Mouse (Mus musculus) brain, embryonic 18.5 days (tissue): ENCODE measurements around the gene Ltbp3.
A peak's percentile ranks its signal among the peaks of the same experiment; 100 is the strongest.
"Not testable (repeated sequence)": the region's sequence is repeated elsewhere in the genome, so short reads cannot be mapped to it uniquely, and the experiment has no call there.

Experiments
- DNase-seq: peaks from one replicate; pipeline ENCODE4 v3.0.0-alpha.2; 2012; ENCODE audit warnings: low read depth, low spot score

The Ltbp3 gene

GRCm38 (mm10) chr19:5791329-5791728, 50.6 kb downstream of the Ltbp3 start:
- no peak for DNase-seq

GRCm38 (mm10) chr19:5793116-5793515, 52.4 kb downstream of the Ltbp3 start:
- DNase-seq: no peak

- not testable (repeated sequence) for DNase-seq
Observed at GRCm38 (mm10) chr19:5793917-5794770, 53.4 kb downstream of the Ltbp3 start.

GRCm38 (mm10) chr19:5794771-5795576, 54.3 kb downstream of the Ltbp3 start:
- no peak for DNase-seq

GRCm38 (mm10) chr19:5795668-5796572, 55.2 kb downstream of the Ltbp3 start:
- no peak for DNase-seq

- DNase-seq: no peak
Observed at GRCm38 (mm10) chr19:5796573-5797111, 55.9 kb downstream of the Ltbp3 start.

GRCm38 (mm10) chr19:5797381-5798111, 56.8 kb downstream of the Ltbp3 start:
- no peak for DNase-seq

GRCm38 (mm10) chr19:5798700-5799479, 58.2 kb downstream of the Ltbp3 start:
- no peak for DNase-seq

GRCm38 (mm10) chr19:5799566-5800349, 59.1 kb downstream of the Ltbp3 start:
- DNase-seq: no peak

- DNase-seq: no peak
Observed at GRCm38 (mm10) chr19:5800350-5800631, 59.6 kb downstream of the Ltbp3 start.

- no peak for DNase-seq
Observed at GRCm38 (mm10) chr19:5800632-5801431, 60.1 kb downstream of the Ltbp3 start.

GRCm38 (mm10) chr19:5801432-5801964, 60.8 kb downstream of the Ltbp3 start:
- no peak for DNase-seq

- peak; percentile 89 for DNase-seq
Observed at GRCm38 (mm10) chr19:5802011-5802786, 61.5 kb downstream of the Ltbp3 start.

- no peak for DNase-seq
Observed at GRCm38 (mm10) chr19:5802787-5803040, 62.0 kb downstream of the Ltbp3 start.

GRCm38 (mm10) chr19:5803041-5803880, 62.6 kb downstream of the Ltbp3 start:
- DNase-seq: peak; percentile 96

- DNase-seq: no peak
Observed at GRCm38 (mm10) chr19:5803881-5804279, 63.2 kb downstream of the Ltbp3 start.
